Mouse (Mus musculus) lung, adult 2 months (tissue): ENCODE data around the gene Thbs2.

Source experiments
- CTCF ChIP-seq: fragments of 200-500 bp; IDR thresholded peaks from 2 replicates; pipeline ENCODE4 v1.5.1; 2011; ENCODE audit warnings: mild to moderate bottlenecking, low read length, control low read depth; ENCODE audit not compliant: insufficient read depth
- POLR2A ChIP-seq: fragments of 200-500 bp; IDR thresholded peaks from 2 replicates; pipeline ENCODE4 v1.6.1; 2011; ENCODE audit warnings: low read depth, mild to moderate bottlenecking, control low read depth, low read length, borderline replicate concordance; ENCODE audit errors: extremely low read depth

DNA sequence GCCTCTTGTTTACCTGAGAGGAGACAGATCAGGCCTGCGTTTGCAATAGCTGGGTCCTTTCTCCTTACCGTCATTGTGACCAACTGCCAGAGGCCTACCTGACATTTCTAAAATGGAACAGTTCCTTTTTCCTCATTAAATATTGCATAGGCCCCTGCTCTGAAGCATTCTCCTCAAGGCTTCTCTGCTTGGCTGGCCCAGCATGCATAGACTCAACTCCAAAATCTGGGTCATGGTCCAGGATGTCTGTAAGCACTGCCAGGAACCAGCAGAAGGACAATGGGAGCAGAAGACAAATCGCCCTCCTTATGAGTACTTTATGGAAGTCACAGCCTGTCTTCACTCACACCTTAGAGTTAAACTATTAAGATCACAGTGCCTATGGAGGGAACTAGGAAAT, 17.7 kb upstream of the Thbs2 start:
- TF ChIP-seq CTCF (no peak), POLR2A (no peak)
